Mouse (Mus musculus): Measurements from ENCODE around the gene Cdk18.

DNA sequence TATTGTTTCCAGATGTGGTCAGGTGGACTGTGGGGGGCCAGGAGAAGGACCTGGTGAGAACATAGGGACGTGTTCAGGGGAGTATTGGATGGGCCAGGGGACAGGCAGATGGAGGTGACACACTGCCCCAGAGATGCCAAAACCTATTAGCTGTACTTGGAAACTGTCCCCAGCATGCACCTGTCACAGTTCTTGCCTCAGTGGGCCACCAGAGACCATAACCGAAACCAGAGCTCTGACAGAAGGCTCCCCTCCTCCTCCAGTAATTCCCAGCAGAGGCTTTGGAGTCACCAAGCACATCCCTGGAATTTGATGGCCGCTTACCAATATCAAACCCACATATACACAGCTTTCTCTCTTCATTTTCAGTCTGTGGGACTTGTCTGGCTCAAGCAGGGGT, 5.4 kb upstream of the Cdk18 start:
- TF ChIP-seq CTCF (conservative IDR thresholded peaks at IDR 0.05; ENCODE audit: insufficient read depth, insufficient read length, low read depth, low read length) (no peak), POLR2A (IDR thresholded peaks at IDR 0.05; ENCODE audit: low read depth, low read length) (no peak)

All from kidney, adult 2 months (tissue).